Mouse (Mus musculus): ENCODE measurements around the gene Clk2. TPM values are rescaled to one million over a fixed set of nuclear protein-coding genes. Genes with fewer than 3 reads are reported as not detected.

The Clk2 gene
- polyA plus RNA-seq, 1 experiment = 48.3 TPM

DNA sequence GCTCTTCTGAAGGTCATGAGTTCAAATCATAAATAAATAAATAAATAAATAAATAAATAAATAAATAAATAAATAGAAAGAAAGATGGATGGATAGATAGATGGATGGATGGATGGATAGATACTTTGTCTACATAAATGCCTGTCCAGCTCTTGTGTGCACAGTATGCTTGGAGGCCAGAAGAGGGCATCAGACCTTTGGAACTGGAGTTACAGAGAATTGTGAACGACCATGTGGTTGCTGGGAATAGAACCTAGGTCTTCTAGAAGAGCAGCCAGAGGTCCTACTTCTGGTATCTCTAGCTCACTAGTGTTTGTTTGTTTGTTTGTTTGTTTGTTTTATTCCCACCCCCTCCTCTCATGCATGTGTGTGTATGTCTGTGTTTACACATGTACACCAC lies 28.8 kb downstream of the Clk2 start:
- H3K36me3 ChIP-seq (ENCODE audit: control insufficient read depth, insufficient read depth, low read length) = no peaks in the 10 kb centered on the region
- TF ChIP-seq CTCF (IDR thresholded peaks at IDR 0.05; ENCODE audit: control insufficient read depth, insufficient read depth, insufficient replicate concordance, low read depth, low read length) (no peak), POLR2A (IDR thresholded peaks at IDR 0.05; ENCODE audit: control insufficient read depth, low read depth, low read length) (no peak)
- H3K4me3 ChIP-seq (ENCODE audit: control insufficient read depth, low read depth, low read length) = no peak overlapping the region

DNA sequence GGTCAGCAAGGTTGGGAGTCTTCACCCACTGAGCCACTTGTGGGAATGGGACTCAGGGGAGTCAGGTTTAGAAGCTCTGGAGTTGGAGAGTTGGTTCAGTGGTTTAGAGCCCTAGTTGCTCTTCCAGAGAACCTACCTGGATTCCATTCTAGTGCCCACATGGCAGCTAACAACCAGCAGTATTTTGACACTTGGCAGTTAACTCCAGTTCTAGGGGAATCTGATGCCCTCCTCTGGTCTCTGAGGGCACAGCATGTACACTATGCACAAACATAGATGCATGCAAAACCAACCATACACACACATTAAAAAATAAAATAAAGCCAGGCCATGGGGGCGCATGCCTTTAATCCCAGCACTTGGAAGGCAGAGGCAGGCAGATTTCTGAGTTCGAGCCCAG lies 29.3 kb downstream of the Clk2 start:
- H3K4me3 ChIP-seq (ENCODE audit: control insufficient read depth, low read depth, low read length) = no peak overlapping the region
- no peaks in the 10 kb centered on the region for H3K36me3 ChIP-seq (ENCODE audit: control insufficient read depth, insufficient read depth, low read length)
- peaks cover 7% of the 10 kb centered on the region for H3K4me1 ChIP-seq (ENCODE audit: control insufficient read depth, insufficient read depth, low read length)
- no peaks in the 10 kb centered on the region for H3K27me3 ChIP-seq (ENCODE audit: control insufficient read depth, insufficient read depth, low read length)
- H3K27ac ChIP-seq (ENCODE audit: control insufficient read depth, insufficient read depth, low read depth, low read length) = no peak overlapping the region
- TF ChIP-seq CTCF (IDR thresholded peaks at IDR 0.05; ENCODE audit: control insufficient read depth, insufficient read depth, insufficient replicate concordance, low read depth, low read length) (no peak), POLR2A (IDR thresholded peaks at IDR 0.05; ENCODE audit: control insufficient read depth, low read depth, low read length) (no peak)

More for the DNA sequence above, 28.8 kb downstream of the Clk2 start:
- Histone ChIP-seq H3K27ac (ENCODE audit: control insufficient read depth, insufficient read depth, low read depth, low read length) (no peak overlapping the region), H3K27me3 (ENCODE audit: control insufficient read depth, insufficient read depth, low read length) (no peaks in the 10 kb centered on the region), H3K4me1 (ENCODE audit: control insufficient read depth, insufficient read depth, low read length) (peaks cover 7% of the 10 kb centered on the region)

DNA sequence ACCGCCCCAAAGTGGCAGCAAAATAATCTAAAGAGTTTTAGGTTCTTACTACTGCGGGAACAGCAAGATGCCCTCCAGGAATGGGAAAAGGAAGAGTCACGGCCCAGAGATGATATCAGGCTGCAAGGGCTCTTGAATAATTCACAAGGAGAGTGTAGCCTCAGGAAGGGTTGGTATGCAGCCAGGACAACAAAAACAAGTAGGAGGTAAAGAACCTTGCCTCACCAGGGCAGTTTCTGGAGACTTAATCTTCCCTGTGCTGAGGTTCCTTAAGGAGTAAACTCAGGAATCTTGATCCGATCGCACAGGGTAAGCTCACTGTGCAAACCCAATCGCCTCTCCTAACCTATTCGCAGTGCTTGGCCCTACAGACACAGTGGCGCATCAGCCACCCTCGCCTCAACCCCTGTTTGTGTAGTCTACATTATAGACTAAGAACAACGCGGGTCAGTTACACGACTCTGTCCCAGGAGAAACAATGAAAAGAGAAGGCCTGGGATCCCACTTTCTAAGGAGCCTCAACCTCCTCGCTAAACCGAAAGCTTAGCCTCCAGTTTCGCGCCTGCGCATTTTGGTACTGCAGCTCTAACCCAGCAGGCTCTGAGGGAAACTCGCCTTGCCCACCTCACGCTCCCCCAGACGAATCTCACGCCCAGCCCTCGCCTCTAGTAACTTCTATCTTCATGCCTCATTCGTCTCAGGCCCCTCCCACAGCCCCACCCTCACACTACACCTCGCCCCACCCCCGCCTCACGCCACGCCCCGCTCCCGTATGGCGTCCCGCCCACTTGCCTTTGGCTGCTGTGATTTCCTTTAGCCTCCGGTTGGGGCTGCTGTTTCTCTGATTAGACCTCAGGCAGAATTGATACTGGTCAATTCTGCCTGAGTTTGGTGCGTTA lies 31.6 kb downstream of the Clk2 start:
- Histone ChIP-seq H3K27me3 (ENCODE audit: control insufficient read depth, insufficient read depth, low read length) (no peaks in the 10 kb centered on the region), H3K4me1 (ENCODE audit: control insufficient read depth, insufficient read depth, low read length) (peaks cover 7% of the 10 kb centered on the region), H3K4me3 (ENCODE audit: control insufficient read depth, low read depth, low read length) (peak overlapping the region; percentile 34), H3K27ac (ENCODE audit: control insufficient read depth, insufficient read depth, low read depth, low read length) (peak overlapping the region; percentile 24), H3K36me3 (ENCODE audit: control insufficient read depth, insufficient read depth, low read length) (no peaks in the 10 kb centered on the region)
- TF ChIP-seq POLR2A (IDR thresholded peaks at IDR 0.05; ENCODE audit: control insufficient read depth, low read depth, low read length) (peak; percentile 61), CTCF (IDR thresholded peaks at IDR 0.05; ENCODE audit: control insufficient read depth, insufficient read depth, insufficient replicate concordance, low read depth, low read length) (peak; percentile 39; the same call in 1 of the 2 replicates)

DNA sequence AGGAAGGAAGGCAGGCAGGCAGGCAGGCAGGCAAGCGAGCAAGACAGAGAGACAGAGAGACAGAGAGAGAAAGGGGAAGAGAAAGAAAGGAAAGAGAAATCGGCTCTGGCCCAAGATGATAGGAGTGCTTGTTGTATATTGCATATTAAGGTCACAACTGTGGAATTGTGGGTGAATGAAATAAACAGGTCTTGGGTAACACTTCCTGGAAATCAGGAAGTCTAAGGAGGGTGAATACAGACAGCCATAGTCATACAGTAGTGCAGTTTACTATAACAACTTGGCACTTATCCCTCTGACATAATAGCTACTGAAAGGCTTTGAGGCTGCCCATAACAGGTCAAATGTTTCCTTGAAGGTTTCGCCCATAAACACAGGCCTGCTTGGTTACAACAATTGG lies 35.2 kb downstream of the Clk2 start:
- no peaks in the 10 kb centered on the region for H3K36me3 ChIP-seq (ENCODE audit: control insufficient read depth, insufficient read depth, low read length)
- TF ChIP-seq CTCF (IDR thresholded peaks at IDR 0.05; ENCODE audit: control insufficient read depth, insufficient read depth, insufficient replicate concordance, low read depth, low read length) (no peak), POLR2A (IDR thresholded peaks at IDR 0.05; ENCODE audit: control insufficient read depth, low read depth, low read length) (no peak)
- H3K4me3 ChIP-seq (ENCODE audit: control insufficient read depth, low read depth, low read length) = no peak overlapping the region
- H3K27ac ChIP-seq (ENCODE audit: control insufficient read depth, insufficient read depth, low read depth, low read length) = no peak overlapping the region
- no peaks in the 10 kb centered on the region for H3K27me3 ChIP-seq (ENCODE audit: control insufficient read depth, insufficient read depth, low read length)
- H3K4me1 ChIP-seq (ENCODE audit: control insufficient read depth, insufficient read depth, low read length) = peaks cover 7% of the 10 kb centered on the region

DNA sequence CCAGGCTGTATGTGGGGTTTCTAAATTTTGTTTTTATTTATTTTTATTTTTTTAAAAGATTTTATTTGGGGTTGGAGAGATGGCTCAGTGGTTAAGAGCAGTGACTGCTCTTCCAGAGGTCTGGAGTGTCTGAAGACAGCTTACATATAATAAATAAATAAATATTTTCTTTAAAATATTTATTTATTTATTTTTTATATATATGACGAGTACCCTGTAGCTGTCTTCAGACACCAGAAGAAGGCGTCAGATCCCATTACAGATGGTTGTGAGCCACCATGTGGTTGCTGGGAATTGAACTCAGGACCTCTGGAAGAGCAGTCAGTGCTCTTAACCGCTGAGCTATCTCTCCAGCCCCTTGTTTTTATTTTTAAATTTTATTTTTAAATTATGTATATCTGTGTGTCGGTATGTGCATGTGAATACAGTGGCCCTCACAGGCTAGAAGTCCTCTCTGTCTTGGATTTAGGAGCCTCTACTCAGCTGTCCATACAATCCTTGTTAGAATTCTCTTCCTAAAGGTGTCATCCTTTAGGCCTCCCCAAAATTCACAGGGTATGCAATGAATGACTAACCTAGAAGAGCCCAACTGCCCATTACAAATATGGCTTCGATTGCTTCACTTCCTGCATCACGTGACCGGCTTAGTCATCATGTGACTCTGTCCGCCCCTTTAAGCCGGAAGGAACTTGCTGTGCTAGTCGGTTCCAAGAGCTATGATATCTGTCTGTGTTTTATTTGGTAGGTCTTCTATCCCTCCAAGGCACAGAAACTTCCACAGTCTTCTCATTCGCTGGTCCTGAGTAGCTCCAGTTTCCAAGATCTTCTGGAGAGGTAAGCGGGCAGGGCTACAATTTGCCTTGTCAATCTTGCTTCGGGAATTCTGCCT lies 37.9 kb downstream of the Clk2 start, which contains the start of gene Gba:
Gba (plus strand) TSS at position 676 of the 889 bp plus-strand sequence.
- Histone ChIP-seq H3K27ac (ENCODE audit: control insufficient read depth, insufficient read depth, low read depth, low read length) (peak within 1 kb of the TSS; percentile 45; the same call in 1 of the 2 replicates), H3K27me3 (ENCODE audit: control insufficient read depth, insufficient read depth, low read length) (no peaks in the 10 kb centered on the region), H3K4me3 (ENCODE audit: control insufficient read depth, low read depth, low read length) (peak within 1 kb of the TSS; percentile 80), H3K36me3 (ENCODE audit: control insufficient read depth, insufficient read depth, low read length) (no peaks in the 10 kb centered on the region), H3K4me1 (ENCODE audit: control insufficient read depth, insufficient read depth, low read length) (no peaks in the 10 kb centered on the region)
- no peak for TF ChIP-seq POLR2A (IDR thresholded peaks at IDR 0.05; ENCODE audit: control insufficient read depth, low read depth, low read length)
- TF ChIP-seq CTCF (IDR thresholded peaks at IDR 0.05; ENCODE audit: control insufficient read depth, insufficient read depth, insufficient replicate concordance, low read depth, low read length) = no peak

DNA sequence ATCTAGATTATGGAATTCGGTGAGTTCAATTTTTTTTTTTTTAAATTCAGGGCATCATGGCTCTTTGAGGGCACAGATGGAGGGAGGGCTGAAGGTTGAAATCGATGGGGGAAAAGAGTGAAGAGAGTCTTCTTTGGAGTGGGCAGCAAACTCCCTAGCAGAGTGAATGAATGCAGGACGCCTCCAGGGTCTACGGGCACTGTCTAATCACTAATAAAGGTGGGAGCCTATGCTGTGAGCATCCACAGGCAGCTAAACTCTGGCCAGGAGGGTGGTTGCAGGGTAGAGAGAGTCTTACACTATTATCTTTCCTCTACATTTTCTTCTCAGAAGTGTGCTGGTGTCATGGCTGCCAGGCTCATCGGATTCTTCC lies 38.5 kb downstream of the Clk2 start:
- Histone ChIP-seq H3K4me3 (ENCODE audit: control insufficient read depth, low read depth, low read length) (peak overlapping the region; percentile 80), H3K27me3 (ENCODE audit: control insufficient read depth, insufficient read depth, low read length) (no peaks in the 10 kb centered on the region), H3K36me3 (ENCODE audit: control insufficient read depth, insufficient read depth, low read length) (no peaks in the 10 kb centered on the region; the same call in 1 of the 2 replicates), H3K4me1 (ENCODE audit: control insufficient read depth, insufficient read depth, low read length) (no peaks in the 10 kb centered on the region), H3K27ac (ENCODE audit: control insufficient read depth, insufficient read depth, low read depth, low read length) (peak overlapping the region; percentile 45; the same call in 1 of the 2 replicates)
- TF ChIP-seq CTCF (IDR thresholded peaks at IDR 0.05; ENCODE audit: control insufficient read depth, insufficient read depth, insufficient replicate concordance, low read depth, low read length) (no peak), POLR2A (IDR thresholded peaks at IDR 0.05; ENCODE audit: control insufficient read depth, low read depth, low read length) (no peak)

DNA sequence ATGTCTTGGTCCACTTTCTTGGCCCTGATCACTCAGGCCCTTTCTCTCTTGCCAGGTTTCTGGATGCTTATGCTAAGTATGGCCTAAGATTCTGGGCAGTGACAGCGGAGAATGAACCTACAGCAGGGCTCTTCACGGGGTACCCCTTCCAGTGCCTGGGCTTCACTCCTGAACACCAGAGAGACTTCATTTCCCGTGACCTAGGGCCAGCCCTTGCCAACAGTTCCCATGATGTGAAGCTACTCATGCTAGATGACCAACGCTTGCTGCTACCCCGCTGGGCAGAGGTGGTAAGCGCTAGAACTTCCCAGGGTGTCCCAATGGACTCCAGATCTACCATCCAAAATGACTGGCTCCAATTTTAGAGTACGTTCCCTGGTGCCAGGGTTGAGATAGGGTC lies 41.5 kb downstream of the Clk2 start:
- H3K36me3 ChIP-seq (ENCODE audit: control insufficient read depth, insufficient read depth, low read length) = no peaks in the 10 kb centered on the region; the same call in none of the 2 replicates

More for the DNA sequence above, 41.5 kb downstream of the Clk2 start:
- Histone ChIP-seq H3K27me3 (ENCODE audit: control insufficient read depth, insufficient read depth, low read length) (no peaks in the 10 kb centered on the region), H3K27ac (ENCODE audit: control insufficient read depth, insufficient read depth, low read depth, low read length) (no peak overlapping the region), H3K4me3 (ENCODE audit: control insufficient read depth, low read depth, low read length) (no peak overlapping the region), H3K4me1 (ENCODE audit: control insufficient read depth, insufficient read depth, low read length) (no peaks in the 10 kb centered on the region; the same call in 1 of the 2 replicates)
- TF ChIP-seq CTCF (IDR thresholded peaks at IDR 0.05; ENCODE audit: control insufficient read depth, insufficient read depth, insufficient replicate concordance, low read depth, low read length) (no peak), POLR2A (IDR thresholded peaks at IDR 0.05; ENCODE audit: control insufficient read depth, low read depth, low read length) (no peak)

Data from testis, adult 2 months (tissue).